Mouse (Mus musculus): ENCODE data around the gene Cphx3. TPM values are rescaled to one million over a fixed set of nuclear protein-coding genes. Genes with fewer than 3 reads are reported as not detected.
"Not testable (repeated sequence)": the region's sequence is repeated elsewhere in the genome, so short reads cannot be mapped to it uniquely, and the experiment has no call there.

Cphx3 gene
- polyA plus RNA-seq, 1 experiment from 2014 or later, result not detected

DNA sequence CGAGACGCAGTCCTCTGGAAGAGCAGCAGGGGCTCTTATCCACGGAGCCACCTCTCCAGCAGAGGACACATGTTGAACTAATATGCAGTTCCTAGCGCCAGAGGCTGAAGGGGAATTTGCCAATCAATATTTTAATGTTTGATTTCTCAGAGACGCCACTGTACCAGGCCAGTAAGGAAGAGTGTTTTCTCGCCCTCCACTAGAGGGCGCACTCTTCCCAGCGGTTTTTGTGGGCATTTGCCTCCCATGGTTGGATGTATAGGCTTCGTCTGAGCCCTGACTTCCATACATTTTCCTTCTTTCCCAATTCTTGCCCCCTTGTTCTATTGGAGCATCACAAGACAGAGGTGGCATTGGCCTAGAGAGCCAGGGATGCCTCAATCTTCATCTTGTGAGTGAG, 104.5 kb downstream of the Cphx3 start:
- not testable (repeated sequence) for H3K9me3 ChIP-seq; H3K4me1 ChIP-seq (replicated peaks); H3K9ac ChIP-seq; H3K27me3 ChIP-seq; H3K4me2 ChIP-seq; H3K36me3 ChIP-seq; H3K27ac ChIP-seq; H3K4me3 ChIP-seq; ATAC-seq (ENCODE audit: low FRiP score)
- no CpG with 5 or more reads among the region's 9 CpGs for WGBS

DNA sequence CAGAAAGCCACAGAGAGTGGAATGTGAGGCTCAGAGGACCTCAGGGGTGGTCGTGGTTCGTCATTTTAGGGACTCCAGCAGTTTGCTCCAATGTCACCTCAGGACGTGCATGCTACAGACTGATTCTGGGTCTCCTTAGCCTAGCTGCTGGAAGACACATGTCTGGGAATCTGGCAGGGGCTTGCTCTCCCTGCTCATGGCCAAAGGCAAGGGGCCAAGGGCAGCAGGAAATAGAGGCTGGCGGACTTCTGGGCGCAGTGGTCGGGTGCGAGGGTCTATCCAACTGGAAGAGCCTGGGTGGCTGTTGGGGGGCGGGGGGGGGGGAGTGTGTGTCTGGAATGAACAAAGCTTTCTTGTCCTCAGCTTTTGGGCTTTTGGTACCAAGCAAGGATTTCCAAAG, 106.3 kb downstream of the Cphx3 start:
- H3K9me3 ChIP-seq, result not testable (repeated sequence)
- WGBS, result no CpG with 5 or more reads among the region's 8 CpGs

DNA sequence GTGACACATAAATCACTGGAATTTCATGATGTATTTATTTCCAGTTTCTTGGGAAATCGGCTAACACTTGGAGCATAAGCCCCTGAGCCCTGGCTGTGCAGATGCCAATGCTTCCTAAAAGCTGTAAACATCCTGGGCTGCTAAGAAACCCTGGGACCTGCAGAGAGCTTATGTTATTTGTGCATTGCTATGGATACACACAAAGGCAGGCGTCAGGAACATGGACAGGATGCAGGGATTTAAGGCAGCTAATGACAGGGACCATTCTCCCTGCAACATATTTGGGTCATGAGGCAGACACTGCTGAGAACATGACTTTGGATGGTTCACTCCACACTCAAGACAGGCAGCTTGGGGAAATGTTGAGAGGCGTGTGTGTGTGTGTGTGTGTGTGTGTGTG, 115.8 kb downstream of the Cphx3 start:
- H3K36me3 ChIP-seq; H3K27ac ChIP-seq; H3K4me1 ChIP-seq (replicated peaks); H3K4me3 ChIP-seq; H3K27me3 ChIP-seq; H3K9ac ChIP-seq; H3K4me2 ChIP-seq; ATAC-seq (ENCODE audit: low FRiP score); H3K9me3 ChIP-seq: not testable (repeated sequence)
- WGBS, result no CpG with 5 or more reads among the region's 3 CpGs

More for the DNA sequence above, 106.3 kb downstream of the Cphx3 start:
- not testable (repeated sequence) for H3K9ac ChIP-seq; H3K4me1 ChIP-seq (replicated peaks); H3K27ac ChIP-seq; H3K4me2 ChIP-seq; H3K4me3 ChIP-seq; H3K27me3 ChIP-seq; H3K36me3 ChIP-seq; ATAC-seq (ENCODE audit: low FRiP score)

DNA sequence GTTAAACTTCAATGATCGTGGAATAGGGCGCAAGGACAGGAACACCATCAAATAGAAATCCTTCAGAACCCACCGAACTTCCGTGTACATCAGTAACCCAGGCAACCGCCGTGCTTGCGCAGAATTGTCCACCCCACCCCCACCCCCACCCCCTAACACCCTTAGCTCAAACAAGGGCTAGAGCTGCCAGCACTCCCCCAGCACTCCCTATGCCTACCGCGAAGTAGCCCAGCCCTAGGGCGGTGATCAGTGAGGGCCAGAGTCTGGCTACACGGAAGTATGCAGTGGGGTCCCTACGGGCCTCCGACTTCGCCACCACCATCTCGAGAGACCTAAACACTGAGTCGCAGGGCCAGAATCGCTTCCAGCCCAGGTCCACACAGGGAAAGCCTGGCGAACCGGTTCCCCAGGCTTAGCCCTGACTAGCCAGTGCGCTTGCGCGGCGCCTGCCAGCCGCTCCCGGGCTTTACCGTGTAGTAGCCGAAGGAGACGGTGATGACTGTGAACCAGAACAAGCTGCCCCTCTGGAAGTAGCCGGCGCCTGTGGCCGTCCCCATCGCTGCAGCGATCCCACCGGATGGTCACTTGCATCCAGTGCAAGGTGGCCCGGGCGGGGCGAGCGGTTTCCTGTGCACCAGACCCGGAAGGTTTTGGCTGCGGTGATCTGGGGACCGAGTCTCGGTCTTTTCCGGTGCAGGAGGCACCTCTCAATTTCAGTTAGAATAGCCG, 124.3 kb downstream of the Cphx3 start:
- H3K4me2 ChIP-seq; H3K9ac ChIP-seq; H3K9me3 ChIP-seq; H3K27ac ChIP-seq; H3K4me3 ChIP-seq; H3K36me3 ChIP-seq; H3K4me1 ChIP-seq (replicated peaks); H3K27me3 ChIP-seq: not testable (repeated sequence)
- no CpG with 5 or more reads among the region's 44 CpGs for WGBS
- ATAC-seq (ENCODE audit: low FRiP score), result peak; percentile 90

DNA sequence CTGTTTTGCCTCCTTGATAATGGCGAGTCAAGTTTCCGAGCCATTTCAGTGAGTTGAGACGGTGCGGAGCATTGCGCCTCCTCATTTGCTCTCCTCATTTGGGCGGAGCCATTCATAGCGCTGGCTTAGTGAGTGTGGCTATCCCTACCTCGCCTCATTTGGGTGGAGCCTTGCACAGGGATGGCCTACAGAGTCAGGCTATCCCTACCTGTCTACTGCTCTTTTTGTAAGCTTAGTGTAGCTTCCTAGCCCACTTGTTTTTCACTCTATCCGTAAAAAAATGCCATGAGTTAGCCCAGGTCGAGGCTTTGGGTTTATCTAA, 124.8 kb downstream of the Cphx3 start, which contains the start of gene Tmem254b:
TSS of gene Tmem254b (minus strand) at position 116 of the 322 bp plus-strand sequence.
- ATAC-seq (ENCODE audit: low FRiP score), result peak; percentile 75; the same call in 1 of the 2 replicates
- not testable (repeated sequence) for H3K4me1 ChIP-seq (replicated peaks); H3K9ac ChIP-seq; H3K27me3 ChIP-seq; H3K36me3 ChIP-seq; H3K4me2 ChIP-seq; H3K9me3 ChIP-seq; H3K27ac ChIP-seq; H3K4me3 ChIP-seq
- WGBS, result no CpG with 5 or more reads among the region's 10 CpGs

DNA sequence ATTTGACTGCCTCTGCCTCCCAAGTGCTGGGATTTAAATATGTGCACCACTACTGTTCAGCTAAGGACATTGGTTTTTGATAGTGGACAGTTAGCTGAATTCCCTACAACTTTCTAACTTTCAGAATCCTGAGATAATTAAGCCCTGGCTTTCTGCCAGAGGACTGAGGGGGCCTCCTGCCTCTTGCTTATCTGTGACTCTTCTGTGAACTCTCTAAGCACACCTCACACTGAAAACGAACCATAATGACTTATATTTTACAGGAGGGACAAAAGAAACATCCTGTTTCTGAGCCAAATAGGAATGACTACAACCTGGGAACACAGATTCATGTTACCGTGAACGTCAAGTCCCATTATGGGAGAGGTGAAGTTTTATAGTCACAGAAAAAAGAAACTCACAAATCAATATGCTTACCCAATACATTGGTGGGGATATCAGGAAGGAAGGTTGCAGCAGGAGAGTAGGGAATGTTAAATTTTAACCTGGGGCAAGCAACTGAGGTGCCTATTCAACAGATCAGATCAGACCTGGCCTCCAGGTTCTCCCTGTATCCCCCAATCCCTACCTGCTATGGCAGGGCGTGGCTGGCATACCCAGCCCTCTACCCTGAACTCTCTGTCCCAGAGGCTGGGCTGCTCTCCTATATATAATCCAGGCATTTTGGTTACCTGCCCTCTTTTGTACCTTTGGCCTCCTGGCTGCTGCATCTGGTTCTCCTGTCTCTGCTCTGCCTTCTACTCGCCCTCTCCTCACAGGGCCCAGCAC, 134.3 kb downstream of the Cphx3 start:
- not testable (repeated sequence) for H3K4me2 ChIP-seq; H3K27me3 ChIP-seq; H3K4me1 ChIP-seq (replicated peaks); H3K36me3 ChIP-seq; H3K4me3 ChIP-seq; H3K27ac ChIP-seq; H3K9ac ChIP-seq; ATAC-seq (ENCODE audit: low FRiP score); H3K9me3 ChIP-seq
- no CpG with 5 or more reads among the region's 5 CpGs for WGBS

DNA sequence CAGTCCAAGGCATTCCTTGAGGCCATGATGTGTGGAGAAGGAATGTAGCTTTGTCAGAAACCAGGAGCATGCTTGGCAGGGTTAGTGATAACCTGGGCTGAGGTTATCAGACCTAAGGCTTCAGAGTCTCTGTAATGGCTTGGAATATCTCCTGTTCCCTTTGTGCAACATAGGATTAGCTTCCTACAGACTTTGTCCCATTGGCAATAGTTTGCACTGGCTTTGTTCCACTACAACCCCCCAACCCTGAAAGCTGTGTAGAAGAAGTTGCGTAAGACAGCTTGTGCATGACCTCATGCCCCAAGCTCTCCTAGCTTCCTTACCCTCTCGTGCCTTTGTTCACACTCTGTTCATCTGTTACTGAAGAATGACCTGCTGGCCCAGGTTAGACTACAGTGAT, 155.1 kb downstream of the Cphx3 start:
- H3K27me3 ChIP-seq; H3K9me3 ChIP-seq; H3K4me2 ChIP-seq; H3K9ac ChIP-seq; H3K4me1 ChIP-seq (replicated peaks); ATAC-seq (ENCODE audit: low FRiP score); H3K4me3 ChIP-seq; H3K27ac ChIP-seq; H3K36me3 ChIP-seq: not testable (repeated sequence)
- no CpG with 5 or more reads among the region's 2 CpGs for WGBS

DNA sequence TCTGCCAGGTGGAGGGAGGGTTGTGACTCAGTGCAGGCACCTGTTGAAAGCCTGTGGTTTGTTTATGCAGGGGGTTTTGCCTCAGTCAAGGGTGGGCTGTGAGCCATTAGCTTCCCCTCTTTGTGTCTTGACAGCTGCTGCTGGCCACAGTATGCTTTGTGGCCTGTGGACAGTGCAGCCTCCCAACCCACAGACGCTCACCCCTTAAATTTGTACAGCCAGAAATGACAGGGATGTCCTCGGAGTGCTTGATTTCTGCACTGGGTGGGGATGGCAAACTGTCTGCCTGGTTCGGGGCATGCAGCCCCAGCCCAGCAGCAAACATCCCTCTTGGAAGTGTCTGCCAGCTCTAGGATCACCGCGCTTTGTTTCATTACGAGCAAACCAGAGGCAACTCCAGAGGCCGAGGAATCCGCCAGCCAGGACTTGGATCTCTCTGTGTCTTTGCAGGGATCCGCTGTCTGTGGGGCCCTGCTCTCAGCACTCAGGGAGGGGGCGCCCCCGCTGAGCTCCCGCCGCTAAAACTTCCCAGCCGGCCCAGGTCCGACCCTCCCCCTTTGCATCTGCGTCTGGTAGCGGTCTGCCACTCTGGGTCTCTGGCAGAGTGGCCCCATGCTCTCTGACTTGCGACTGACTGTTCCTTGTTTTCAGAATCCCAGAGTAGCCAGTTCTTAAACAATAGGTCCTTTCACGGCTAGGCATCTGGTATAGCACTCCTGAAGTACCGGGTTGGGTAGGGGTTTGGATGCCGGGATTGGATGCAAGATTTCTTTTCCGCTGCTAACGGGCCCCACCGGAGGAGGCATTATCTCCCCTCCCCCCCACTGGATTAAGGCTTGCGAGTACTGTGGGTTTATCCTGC, 175.9 kb downstream of the Cphx3 start, which contains the start of gene Duxbl3:
TSS of gene Duxbl3 (plus strand) at position 207 of the 862 bp plus-strand sequence.
- no CpG with 5 or more reads among the region's 25 CpGs for WGBS
- H3K9ac ChIP-seq; H3K4me1 ChIP-seq (replicated peaks); H3K27me3 ChIP-seq; H3K27ac ChIP-seq; H3K4me2 ChIP-seq; H3K9me3 ChIP-seq; H3K36me3 ChIP-seq; H3K4me3 ChIP-seq: not testable (repeated sequence)
- peak; percentile 88 for ATAC-seq (ENCODE audit: low FRiP score)

DNA sequence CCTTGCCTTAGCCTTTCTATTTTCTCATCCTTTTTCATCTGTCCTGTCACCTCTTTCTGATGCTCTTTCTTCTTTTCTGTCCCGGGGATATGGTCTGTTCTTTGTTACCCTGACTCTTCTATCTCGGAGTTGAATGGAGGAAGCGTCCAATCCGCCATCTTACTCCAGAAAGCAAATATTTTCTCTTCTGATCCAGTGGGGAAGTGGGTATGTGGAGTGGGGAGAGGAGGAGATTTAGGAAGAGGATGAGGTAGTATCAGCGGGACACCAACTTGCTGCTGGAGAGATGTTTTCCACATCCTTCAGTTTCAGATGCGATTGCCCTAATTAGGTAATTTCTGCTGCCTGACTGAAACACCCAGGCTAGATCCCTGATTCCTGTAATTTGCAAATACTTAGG, 176.6 kb downstream of the Cphx3 start:
- H3K36me3 ChIP-seq; H3K27me3 ChIP-seq; H3K4me2 ChIP-seq; H3K27ac ChIP-seq; H3K9me3 ChIP-seq; ATAC-seq (ENCODE audit: low FRiP score); H3K4me1 ChIP-seq (replicated peaks); H3K9ac ChIP-seq; H3K4me3 ChIP-seq: not testable (repeated sequence)
- WGBS, result no CpG with 5 or more reads among the region's 6 CpGs

Other genes starting within 250 kb of the Cphx3 start
- gene Anxa11, start 240.1 kb upstream of the Cphx3 start, polyA plus RNA-seq (2015; fragmentation: Nextera tagmentation; extraction: Ambion mirVana), result 3.1 and 3.4 TPM in 2 replicates
- gene Plac9a, start 179.2 kb upstream of the Cphx3 start, polyA plus RNA-seq (2015; fragmentation: Nextera tagmentation; extraction: Ambion mirVana), result not detected in 2 replicates
- 2.9 and 3.0 TPM in 2 replicates for gene Tmem254a, start 154.6 kb upstream of the Cphx3 start, polyA plus RNA-seq (2015; fragmentation: Nextera tagmentation; extraction: Ambion mirVana)
- gene Cphx1, start 144.0 kb upstream of the Cphx3 start, polyA plus RNA-seq (2015; fragmentation: Nextera tagmentation; extraction: Ambion mirVana), result not detected in 2 replicates
- gene Duxbl1, start 103.7 kb upstream of the Cphx3 start, polyA plus RNA-seq (2015; fragmentation: Nextera tagmentation; extraction: Ambion mirVana), result 4.9 and 5.7 TPM in 2 replicates
- gene Gm9780, start 39.6 kb upstream of the Cphx3 start, polyA plus RNA-seq (2015; fragmentation: Nextera tagmentation; extraction: Ambion mirVana), result 2.9 and 4.7 TPM in 2 replicates
- gene Tmem254c, start 14.9 kb upstream of the Cphx3 start, polyA plus RNA-seq (2015; fragmentation: Nextera tagmentation; extraction: Ambion mirVana), result 17.8 and 29.5 TPM in 2 replicates
- not detected in 2 replicates for gene Cphx2, start 781 bp upstream of the Cphx3 start, polyA plus RNA-seq (2015; fragmentation: Nextera tagmentation; extraction: Ambion mirVana)
- 1.5 TPM in 1 of 2 replicates, not detected in the other for gene Duxbl2, start 36.1 kb downstream of the Cphx3 start, polyA plus RNA-seq (2015; fragmentation: Nextera tagmentation; extraction: Ambion mirVana)
- 4.9 and 8.4 TPM in 2 replicates for gene Plac9b, start 100.2 kb downstream of the Cphx3 start, polyA plus RNA-seq (2015; fragmentation: Nextera tagmentation; extraction: Ambion mirVana)
- gene Tmem254b, start 124.7 kb downstream of the Cphx3 start, polyA plus RNA-seq (2015; fragmentation: Nextera tagmentation; extraction: Ambion mirVana), result 22.4 and 30.8 TPM in 2 replicates
- 1.9 and 5.8 TPM in 2 replicates for gene Duxbl3, start 175.7 kb downstream of the Cphx3 start, polyA plus RNA-seq (2015; fragmentation: Nextera tagmentation; extraction: Ambion mirVana)